Mouse (Mus musculus): ENCODE data around the gene Neurl1a. TPM values are rescaled to one million over a fixed set of nuclear protein-coding genes. Genes with fewer than 3 reads are reported as not detected.

The Neurl1a gene
- polyA plus RNA-seq, 1 experiment from 2014 or later: 6.1 TPM

- WGBS: 3% methylated on average over 90 of the region's 90 CpGs
- ATAC-seq (ENCODE audit: borderline replicate concordance, extremely low read depth, low FRiP score, low TSS enrichment): no peak
- H3K27me3 ChIP-seq: peaks cover 50% of the 10 kb centered on the region
Measured at GRCm38 (mm10) chr19:47253053-47253628, 74.5 kb downstream of the Neurl1a start.

GRCm38 (mm10) chr19:47255036-47255435 lies 76.4 kb downstream of the Neurl1a start:
- Histone ChIP-seq H3K27ac (no peak overlapping the region), H3K4me1 (peaks cover 9% of the 10 kb centered on the region; the same call in 1 of the 2 replicates), H3K4me3 (no peak overlapping the region), H3K27me3 (peaks cover 50% of the 10 kb centered on the region), H3K4me2 (no peak overlapping the region), H3K9ac (no peak overlapping the region), H3K9me3 (no peaks in the 10 kb centered on the region), H3K36me3 (no peaks in the 10 kb centered on the region)
- ATAC-seq (ENCODE audit: borderline replicate concordance, extremely low read depth, low FRiP score, low TSS enrichment): no peak
- WGBS: 54% methylated on average over 2 of the region's 2 CpGs

More at GRCm38 (mm10) chr19:47253053-47253628, 74.5 kb downstream of the Neurl1a start:
- peaks cover 16% of the 10 kb centered on the region; the same call in 1 of the 2 replicates for H3K4me1 ChIP-seq
- H3K9me3 ChIP-seq: no peaks in the 10 kb centered on the region
- peak overlapping the region; percentile 36 for H3K4me3 ChIP-seq
- H3K36me3 ChIP-seq: no peaks in the 10 kb centered on the region
- H3K27ac ChIP-seq: no peak overlapping the region
- no peak overlapping the region for H3K9ac ChIP-seq
- peak overlapping the region; percentile 61 for H3K4me2 ChIP-seq

- no peaks in the 10 kb centered on the region for H3K9me3 ChIP-seq
- peaks cover 9% of the 10 kb centered on the region; the same call in 1 of the 2 replicates for H3K4me1 ChIP-seq
- WGBS: 58% methylated on average over 6 of the region's 6 CpGs
- H3K9ac ChIP-seq: no peak overlapping the region
- H3K27me3 ChIP-seq: peaks cover 44% of the 10 kb centered on the region
- no peak for ATAC-seq (ENCODE audit: borderline replicate concordance, extremely low read depth, low FRiP score, low TSS enrichment)
- H3K36me3 ChIP-seq: no peaks in the 10 kb centered on the region
- H3K4me2 ChIP-seq: no peak overlapping the region
- H3K27ac ChIP-seq: no peak overlapping the region
- no peak overlapping the region for H3K4me3 ChIP-seq
Measured at GRCm38 (mm10) chr19:47255919-47256318, 77.3 kb downstream of the Neurl1a start.

GRCm38 (mm10) chr19:47259581-47259980 lies 81.0 kb downstream of the Neurl1a start:
- no peaks in the 10 kb centered on the region for H3K36me3 ChIP-seq
- H3K9me3 ChIP-seq: no peaks in the 10 kb centered on the region
- 10% methylated on average over 5 of the region's 5 CpGs for WGBS
- no peak overlapping the region for H3K4me3 ChIP-seq
- peaks cover 8% of the 10 kb centered on the region; the same call in 1 of the 2 replicates for H3K27me3 ChIP-seq
- ATAC-seq (ENCODE audit: borderline replicate concordance, extremely low read depth, low FRiP score, low TSS enrichment): no peak
- H3K9ac ChIP-seq: no peak overlapping the region
- no peak overlapping the region for H3K4me2 ChIP-seq
- H3K27ac ChIP-seq: no peak overlapping the region
- peaks cover 3% of the 10 kb centered on the region for H3K4me1 ChIP-seq

GRCm38 (mm10) chr19:47261196-47261595 lies 82.6 kb downstream of the Neurl1a start:
- no peak for ATAC-seq (ENCODE audit: borderline replicate concordance, extremely low read depth, low FRiP score, low TSS enrichment)
- no peak overlapping the region for H3K9ac ChIP-seq
- WGBS: 73% methylated on average over 8 of the region's 8 CpGs
- H3K27ac ChIP-seq: no peak overlapping the region
- peaks cover 5% of the 10 kb centered on the region for H3K4me1 ChIP-seq
- no peaks in the 10 kb centered on the region for H3K9me3 ChIP-seq
- H3K36me3 ChIP-seq: peaks cover 8% of the 10 kb centered on the region; the same call in 1 of the 2 replicates
- no peaks in the 10 kb centered on the region for H3K27me3 ChIP-seq
- H3K4me2 ChIP-seq: no peak overlapping the region
- no peak overlapping the region for H3K4me3 ChIP-seq

- ATAC-seq (ENCODE audit: borderline replicate concordance, extremely low read depth, low FRiP score, low TSS enrichment): no peak
- H3K27ac ChIP-seq: no peak overlapping the region
- peaks cover 5% of the 10 kb centered on the region for H3K4me1 ChIP-seq
- H3K9me3 ChIP-seq: no peaks in the 10 kb centered on the region
- H3K36me3 ChIP-seq: peaks cover 32% of the 10 kb centered on the region
- no peak overlapping the region for H3K4me2 ChIP-seq
- no peaks in the 10 kb centered on the region for H3K27me3 ChIP-seq
- H3K9ac ChIP-seq: no peak overlapping the region
- 89% methylated on average over 8 of the region's 8 CpGs for WGBS
- H3K4me3 ChIP-seq: no peak overlapping the region
Measured at GRCm38 (mm10) chr19:47263621-47264020, 85.0 kb downstream of the Neurl1a start.

GRCm38 (mm10) chr19:47264322-47265092 lies 85.9 kb downstream of the Neurl1a start:
- H3K4me1 ChIP-seq: peaks cover 5% of the 10 kb centered on the region
- H3K4me3 ChIP-seq: no peak overlapping the region
- no peaks in the 10 kb centered on the region for H3K27me3 ChIP-seq
- H3K27ac ChIP-seq: no peak overlapping the region; the same call in 1 of the 2 replicates
- no peaks in the 10 kb centered on the region for H3K9me3 ChIP-seq
- WGBS: 49% methylated on average over 11 of the region's 11 CpGs
- H3K4me2 ChIP-seq: no peak overlapping the region
- H3K9ac ChIP-seq: no peak overlapping the region
- peaks cover 40% of the 10 kb centered on the region for H3K36me3 ChIP-seq
- ATAC-seq (ENCODE audit: borderline replicate concordance, extremely low read depth, low FRiP score, low TSS enrichment): peak; percentile 45; the same call in 1 of the 2 replicates

- Histone ChIP-seq H3K9me3 (no peaks in the 10 kb centered on the region), H3K9ac (no peak overlapping the region), H3K4me3 (no peak overlapping the region), H3K27ac (no peak overlapping the region), H3K4me2 (no peak overlapping the region), H3K27me3 (no peaks in the 10 kb centered on the region), H3K4me1 (peaks cover 5% of the 10 kb centered on the region), H3K36me3 (peaks cover 54% of the 10 kb centered on the region)
- ATAC-seq (ENCODE audit: borderline replicate concordance, extremely low read depth, low FRiP score, low TSS enrichment): no peak
- 81% methylated on average over 18 of the region's 18 CpGs for WGBS
Measured at GRCm38 (mm10) chr19:47266070-47266801, 87.6 kb downstream of the Neurl1a start.

GRCm38 (mm10) chr19:47267066-47267465 lies 88.4 kb downstream of the Neurl1a start:
- Histone ChIP-seq H3K4me2 (no peak overlapping the region), H3K9ac (no peak overlapping the region), H3K4me1 (peaks cover 5% of the 10 kb centered on the region), H3K9me3 (no peaks in the 10 kb centered on the region), H3K36me3 (peaks cover 62% of the 10 kb centered on the region), H3K27me3 (no peaks in the 10 kb centered on the region), H3K27ac (no peak overlapping the region), H3K4me3 (no peak overlapping the region)
- 81% methylated on average over 21 of the region's 21 CpGs for WGBS
- ATAC-seq (ENCODE audit: borderline replicate concordance, extremely low read depth, low FRiP score, low TSS enrichment): no peak

GRCm38 (mm10) chr19:47269729-47270128 lies 91.1 kb downstream of the Neurl1a start:
- Histone ChIP-seq H3K27me3 (no peaks in the 10 kb centered on the region), H3K4me2 (no peak overlapping the region), H3K4me1 (peaks cover under 1% of the 10 kb centered on the region), H3K27ac (no peak overlapping the region), H3K9ac (no peak overlapping the region), H3K36me3 (peaks cover 88% of the 10 kb centered on the region), H3K9me3 (no peaks in the 10 kb centered on the region), H3K4me3 (no peak overlapping the region)
- 56% methylated on average over 8 of the region's 8 CpGs for WGBS
- ATAC-seq (ENCODE audit: borderline replicate concordance, extremely low read depth, low FRiP score, low TSS enrichment): no peak

GRCm38 (mm10) chr19:47270520-47270919 lies 91.9 kb downstream of the Neurl1a start:
- Histone ChIP-seq H3K4me2 (no peak overlapping the region), H3K36me3 (peaks cover 86% of the 10 kb centered on the region), H3K27ac (no peak overlapping the region), H3K4me1 (no peaks in the 10 kb centered on the region), H3K4me3 (no peak overlapping the region), H3K27me3 (no peaks in the 10 kb centered on the region), H3K9me3 (no peaks in the 10 kb centered on the region), H3K9ac (no peak overlapping the region)
- WGBS: 83% methylated on average over 9 of the region's 9 CpGs
- ATAC-seq (ENCODE audit: borderline replicate concordance, extremely low read depth, low FRiP score, low TSS enrichment): no peak

- ATAC-seq (ENCODE audit: borderline replicate concordance, extremely low read depth, low FRiP score, low TSS enrichment): no peak
- peaks cover 26% of the 10 kb centered on the region for H3K4me1 ChIP-seq
- 54% methylated on average over 6 of the region's 6 CpGs for WGBS
- peaks cover 64% of the 10 kb centered on the region for H3K36me3 ChIP-seq
- H3K27me3 ChIP-seq: no peaks in the 10 kb centered on the region
- no peaks in the 10 kb centered on the region for H3K9me3 ChIP-seq
- H3K27ac ChIP-seq: no peak overlapping the region; the same call in 1 of the 2 replicates
- H3K9ac ChIP-seq: no peak overlapping the region
- no peak overlapping the region for H3K4me2 ChIP-seq
- H3K4me3 ChIP-seq: no peak overlapping the region
Measured at GRCm38 (mm10) chr19:47276730-47277129, 98.1 kb downstream of the Neurl1a start.

All from lung, embryonic 15.5 days (tissue).